Mouse (Mus musculus) limb, embryonic 10.5 days (tissue): ENCODE results near the gene Mycn. TPM values are rescaled to one million over a fixed set of nuclear protein-coding genes. Genes with fewer than 3 reads are reported as not detected.

ENCODE experiments used
- DNase-seq: peaks from one replicate; pipeline ENCODE4 v3.0.0-alpha.2; 2017; ENCODE audit warnings: low spot score
- H3K27ac ChIP-seq: fragments of 300-500 bp; sonication (generic); 2 replicates; pipeline ENCODE4 v1.5.1; 2016; ENCODE audit warnings: mild to moderate bottlenecking
- H3K27me3 ChIP-seq: fragments of 300-500 bp; sonication (generic); 2 replicates; pipeline ENCODE4 v1.6.1; 2016; ENCODE audit warnings: low read depth, mild to moderate bottlenecking; ENCODE audit not compliant: poor library complexity, severe bottlenecking
- H3K36me3 ChIP-seq: fragments of 300-500 bp; sonication (generic); 2 replicates; pipeline ENCODE4 v1.6.1; 2016; ENCODE audit warnings: mild to moderate bottlenecking, moderate library complexity
- H3K4me1 ChIP-seq: fragments of 300-500 bp; sonication (generic); 2 replicates; pipeline ENCODE4 v1.6.1; 2016
- H3K4me3 ChIP-seq: fragments of 300-500 bp; sonication (generic); 2 replicates; pipeline ENCODE4 v1.5.1; 2016; ENCODE audit warnings: mild to moderate bottlenecking, moderate library complexity
- H3K9me3 ChIP-seq: fragments of 300-500 bp; sonication (generic); replicated peaks from 2 replicates; pipeline ENCODE4 v1.6.1; 2016; ENCODE audit warnings: mild to moderate bottlenecking
- WGBS: fragments of 180-500 bp; shearing (Covaris S2); methylation state at CpG from one replicate; pipeline ENCODE4 v1.1.7; 2016; 5-methylcytosine and 5-hydroxymethylcytosine counted together
- polyA plus RNA-seq: library from polyadenylated mRNA; unstranded; fragments of >200 nt; fragmentation: Nextera tagmentation; extraction: Ambion mirVana; gene quantifications from 2 replicates; pipeline ENCODE4 v1.2.1, GENCODE M21; 2016

Gene Mycn
- polyA plus RNA-seq, 1 experiment from 2014 or later, result 153 TPM

- peaks cover 35% of the 10 kb centered on the region for H3K4me1 ChIP-seq
- WGBS, result 0% methylated on average over 13 of the region's 13 CpGs
- H3K27me3 ChIP-seq, result no peaks in the 10 kb centered on the region
- H3K9me3 ChIP-seq, result no peaks in the 10 kb centered on the region
- peaks cover 47% of the 10 kb centered on the region for H3K36me3 ChIP-seq
- peak overlapping the region; percentile 96 for H3K27ac ChIP-seq
- H3K4me3 ChIP-seq, result peak overlapping the region; percentile 82
- peak; percentile 70 for DNase-seq
These were observed 1.1 kb downstream of the Mycn start for GRCm38 (mm10) chr12:12940466-12941128.

DNA sequence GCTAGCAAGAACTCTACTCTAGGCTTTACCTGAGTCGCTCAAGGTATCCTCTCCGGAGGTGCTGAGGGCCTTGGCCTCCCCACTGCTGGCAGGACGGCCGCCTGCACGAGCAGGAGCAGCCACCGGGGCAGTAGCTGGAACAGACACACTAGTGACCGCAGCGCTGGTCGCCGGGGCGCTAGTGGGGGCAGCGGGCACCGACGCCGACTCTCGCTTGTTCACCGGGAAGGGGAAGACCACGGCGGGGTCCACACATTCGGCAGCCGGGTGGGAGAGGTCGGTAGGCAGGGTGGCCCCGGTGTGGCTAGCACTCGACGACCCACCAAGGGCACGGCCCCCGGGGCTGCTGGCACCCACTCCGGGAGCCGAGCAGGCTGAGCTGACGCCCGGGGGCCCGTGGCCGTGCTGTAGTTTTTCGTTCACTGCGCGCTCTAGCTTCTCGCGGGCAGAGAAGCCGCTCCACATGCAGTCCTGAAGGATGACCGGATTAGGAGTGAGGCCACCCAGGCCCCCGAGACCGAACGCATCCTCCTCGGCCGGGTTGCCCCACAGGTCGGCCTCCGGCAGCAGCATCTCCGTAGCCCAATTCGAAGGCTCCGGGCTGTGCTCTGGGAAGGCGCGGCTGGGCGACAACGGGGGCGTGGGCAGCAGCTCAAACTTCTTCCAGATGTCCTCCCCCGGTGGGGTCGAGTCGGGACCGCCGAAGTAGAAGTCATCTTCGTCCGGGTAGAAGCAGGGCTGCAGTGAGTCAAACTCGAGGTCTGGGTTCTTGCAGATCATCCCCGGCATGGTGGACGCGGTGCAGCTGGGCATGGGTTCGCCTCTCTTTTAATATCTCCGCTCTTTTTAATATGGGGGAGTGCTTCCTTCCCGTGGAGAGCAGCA lies 1.9 kb downstream of the Mycn start:
- WGBS, result under 1% methylated on average over 69 of the region's 69 CpGs
- H3K27me3 ChIP-seq, result no peaks in the 10 kb centered on the region
- H3K4me1 ChIP-seq, result peaks cover 35% of the 10 kb centered on the region
- DNase-seq, result peak; percentile 75
- no peaks in the 10 kb centered on the region for H3K9me3 ChIP-seq
- H3K27ac ChIP-seq, result peak overlapping the region; percentile 96
- H3K4me3 ChIP-seq, result peak overlapping the region; percentile 82
- H3K36me3 ChIP-seq, result peaks cover 55% of the 10 kb centered on the region

- peak overlapping the region; percentile 82 for H3K4me3 ChIP-seq
- peaks cover 31% of the 10 kb centered on the region for H3K4me1 ChIP-seq
- peak overlapping the region; percentile 96 for H3K27ac ChIP-seq
- DNase-seq, result peak; percentile 91
- no peaks in the 10 kb centered on the region for H3K27me3 ChIP-seq
- H3K36me3 ChIP-seq, result peaks cover 60% of the 10 kb centered on the region
- H3K9me3 ChIP-seq, result no peaks in the 10 kb centered on the region
- WGBS, result 1% methylated on average over 12 of the region's 12 CpGs
These were observed 2.9 kb downstream of the Mycn start for GRCm38 (mm10) chr12:12938850-12939249.

GRCm38 (mm10) chr12:12938361-12938760 lies 3.4 kb downstream of the Mycn start:
- Histone ChIP-seq H3K36me3 (peaks cover 60% of the 10 kb centered on the region), H3K27me3 (no peaks in the 10 kb centered on the region), H3K9me3 (no peaks in the 10 kb centered on the region), H3K4me1 (peaks cover 26% of the 10 kb centered on the region), H3K4me3 (peak overlapping the region; percentile 82), H3K27ac (peak overlapping the region; percentile 96)
- WGBS, result 9% methylated on average over 7 of the region's 7 CpGs
- no peak for DNase-seq

GRCm38 (mm10) chr12:12937746-12938145 lies 4.0 kb downstream of the Mycn start:
- Histone ChIP-seq H3K4me1 (peaks cover 20% of the 10 kb centered on the region), H3K36me3 (peaks cover 60% of the 10 kb centered on the region), H3K9me3 (no peaks in the 10 kb centered on the region), H3K4me3 (peak overlapping the region; percentile 82), H3K27ac (peak overlapping the region; percentile 96), H3K27me3 (no peaks in the 10 kb centered on the region)
- 30% methylated on average over 9 of the region's 9 CpGs for WGBS
- DNase-seq, result no peak

DNA sequence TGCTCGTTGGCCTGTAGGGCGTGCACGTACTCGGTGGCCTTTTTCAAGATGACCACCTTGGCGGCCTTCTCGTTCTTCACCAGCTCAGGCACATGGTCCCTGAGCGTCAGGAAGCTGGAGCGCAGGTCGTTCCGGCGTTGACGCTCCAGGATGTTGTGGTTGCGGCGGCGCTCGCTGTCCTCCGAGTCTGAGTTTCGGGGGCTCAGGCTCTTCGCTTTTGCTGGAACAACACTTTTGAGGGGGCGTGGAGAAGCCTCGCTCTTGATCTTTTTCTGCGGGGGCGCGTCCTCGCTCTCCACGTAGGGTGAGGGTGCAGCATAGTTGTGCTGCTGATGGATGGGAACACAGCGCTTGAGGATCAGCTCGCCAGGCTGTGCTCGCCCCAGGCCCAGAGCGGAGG lies 4.6 kb downstream of the Mycn start:
- H3K36me3 ChIP-seq, result peaks cover 60% of the 10 kb centered on the region
- H3K4me1 ChIP-seq, result peaks cover 17% of the 10 kb centered on the region
- no peaks in the 10 kb centered on the region for H3K27me3 ChIP-seq
- 70% methylated on average over 30 of the region's 30 CpGs for WGBS
- DNase-seq, result no peak
- H3K27ac ChIP-seq, result peak overlapping the region; percentile 96
- H3K9me3 ChIP-seq, result no peaks in the 10 kb centered on the region
- H3K4me3 ChIP-seq, result peak overlapping the region; percentile 82

DNA sequence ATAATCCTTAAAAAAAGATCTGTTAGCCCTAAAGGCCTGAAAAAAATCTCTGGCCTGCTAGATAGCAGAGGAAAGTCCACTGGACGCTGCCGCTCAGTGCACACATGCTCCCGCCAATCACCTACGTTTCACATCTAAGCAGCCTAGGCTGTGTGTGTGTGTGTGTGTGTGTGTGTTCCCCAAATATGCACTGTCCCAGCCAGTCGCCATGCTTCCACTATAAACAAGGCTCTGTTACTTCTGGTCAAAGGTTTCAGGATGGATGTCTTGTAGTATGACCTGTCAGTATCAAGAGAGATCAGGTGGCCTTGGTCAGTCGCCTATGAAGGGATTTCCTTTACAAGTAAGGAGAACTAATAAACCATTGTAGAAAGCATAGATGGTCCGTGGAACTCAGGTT lies 9.5 kb downstream of the Mycn start:
- WGBS, result 72% methylated on average over 7 of the region's 7 CpGs
- no peak overlapping the region for H3K4me3 ChIP-seq
- H3K9me3 ChIP-seq, result no peaks in the 10 kb centered on the region
- no peak overlapping the region for H3K27ac ChIP-seq
- H3K4me1 ChIP-seq, result peaks cover 14% of the 10 kb centered on the region
- no peak for DNase-seq
- no peaks in the 10 kb centered on the region for H3K27me3 ChIP-seq
- H3K36me3 ChIP-seq, result peaks cover 29% of the 10 kb centered on the region

DNA sequence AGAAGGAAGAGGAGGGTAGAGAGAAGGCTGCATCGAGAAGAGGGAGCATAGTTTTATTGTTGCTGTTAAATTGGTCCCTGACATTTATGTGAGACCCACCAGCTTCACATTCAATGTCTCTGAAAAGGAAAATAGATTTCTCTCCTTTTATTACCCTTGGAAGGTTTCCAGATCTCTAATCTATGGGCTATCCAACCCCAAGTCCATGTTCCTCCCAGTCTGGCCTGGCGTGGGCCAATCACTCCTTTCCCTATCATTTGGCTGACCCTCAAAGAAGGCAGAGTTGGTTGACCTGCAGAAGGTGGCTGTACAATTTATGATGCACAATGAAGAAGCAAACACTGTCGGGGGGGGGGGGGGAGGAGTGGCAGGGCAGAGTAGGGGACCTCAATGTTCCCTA lies 13.5 kb downstream of the Mycn start:
- Histone ChIP-seq H3K36me3 (no peaks in the 10 kb centered on the region), H3K4me3 (no peak overlapping the region), H3K27me3 (no peaks in the 10 kb centered on the region), H3K9me3 (no peaks in the 10 kb centered on the region), H3K4me1 (peaks cover 5% of the 10 kb centered on the region; the same call in 1 of the 2 replicates), H3K27ac (no peak overlapping the region)
- 69% methylated on average over 3 of the region's 3 CpGs for WGBS
- DNase-seq, result no peak

DNA sequence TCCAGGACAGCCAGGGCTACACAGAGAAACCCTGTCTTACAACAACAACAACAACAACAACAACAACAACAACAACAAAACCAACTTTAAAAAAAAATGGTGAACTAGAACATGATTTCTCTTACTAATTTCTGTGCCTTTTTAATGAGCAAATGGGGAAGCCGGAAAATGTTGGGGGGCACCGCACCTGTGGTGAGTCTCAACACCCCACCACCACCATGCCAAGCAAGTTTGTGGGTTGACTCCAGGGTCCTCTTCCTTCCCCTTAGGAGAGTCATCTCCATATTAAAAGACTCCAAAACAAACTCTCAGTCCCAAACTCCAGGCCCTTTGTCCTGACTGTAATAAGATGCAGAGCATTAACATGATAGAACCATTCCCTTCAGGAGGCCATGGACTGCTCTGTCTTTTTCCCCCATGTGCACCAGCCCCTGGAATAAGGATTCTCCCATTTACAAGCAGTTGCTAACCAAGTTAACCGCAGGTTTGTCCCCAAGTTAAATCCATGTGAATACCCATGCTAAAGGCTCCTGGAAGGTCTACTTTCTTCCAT lies 14.7 kb downstream of the Mycn start:
- no peak for DNase-seq
- Histone ChIP-seq H3K9me3 (no peaks in the 10 kb centered on the region), H3K36me3 (no peaks in the 10 kb centered on the region), H3K27ac (no peak overlapping the region), H3K27me3 (no peaks in the 10 kb centered on the region), H3K4me1 (peaks cover 5% of the 10 kb centered on the region; the same call in 1 of the 2 replicates), H3K4me3 (no peak overlapping the region)
- WGBS, result 85% methylated on average over 3 of the region's 3 CpGs

- no peak overlapping the region for H3K4me3 ChIP-seq
- H3K36me3 ChIP-seq, result no peaks in the 10 kb centered on the region
- H3K27me3 ChIP-seq, result no peaks in the 10 kb centered on the region
- H3K4me1 ChIP-seq, result peaks cover 29% of the 10 kb centered on the region
- no peak overlapping the region for H3K27ac ChIP-seq
- WGBS, result 84% methylated on average over 3 of the region's 3 CpGs
- H3K9me3 ChIP-seq, result no peaks in the 10 kb centered on the region
- no peak for DNase-seq
These were observed 17.3 kb downstream of the Mycn start for GRCm38 (mm10) chr12:12924446-12924845.

DNA sequence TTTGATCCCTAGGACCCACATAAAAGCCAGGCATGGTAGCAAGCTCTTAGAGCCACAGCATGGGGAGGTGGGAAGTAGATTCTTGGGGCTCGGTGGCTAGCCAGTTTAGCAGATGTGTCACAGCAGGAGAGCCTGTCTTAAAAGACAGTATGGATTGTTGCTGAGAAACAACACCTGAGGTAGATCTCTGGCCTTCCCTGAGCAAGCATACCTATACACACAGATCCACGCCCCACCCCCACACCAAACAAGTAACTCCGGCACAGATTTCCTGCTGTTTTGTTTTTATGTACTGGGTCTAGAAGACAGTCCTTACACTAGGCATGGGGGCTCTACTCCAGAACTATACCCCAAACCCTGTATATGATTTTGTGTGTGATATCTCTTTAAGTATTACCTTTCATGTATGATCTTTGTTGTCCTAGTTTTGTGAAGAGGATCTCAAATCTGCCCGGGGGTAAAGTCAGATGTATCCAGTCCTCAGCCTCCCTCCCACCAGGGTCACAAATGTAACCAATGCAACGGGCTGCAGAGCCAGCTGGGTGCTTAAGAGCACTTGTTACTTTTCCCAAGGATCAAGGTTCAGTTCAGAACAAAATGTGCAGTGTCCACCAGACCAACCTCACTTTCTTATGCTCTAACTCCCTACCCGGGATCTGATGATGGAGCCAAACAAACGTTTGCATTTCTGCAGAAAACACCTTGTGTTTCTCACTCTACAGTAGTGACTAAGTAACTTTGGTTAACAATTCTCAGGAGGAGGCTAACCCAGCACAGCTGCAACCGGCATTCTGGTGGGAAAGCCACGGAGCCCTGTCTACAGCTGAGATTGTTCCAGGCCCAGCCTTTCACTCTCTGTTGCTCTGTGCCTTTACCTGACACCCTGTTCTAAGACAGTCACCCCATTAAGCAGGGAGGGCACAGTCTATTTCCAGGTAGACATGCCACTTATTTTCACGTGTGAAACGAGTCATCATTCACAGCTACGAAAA lies 21.3 kb downstream of the Mycn start:
- peak overlapping the region; percentile 15; the same call in 1 of the 2 replicates for H3K27ac ChIP-seq
- no peaks in the 10 kb centered on the region for H3K36me3 ChIP-seq
- WGBS, result 36% methylated on average over 12 of the region's 12 CpGs
- H3K4me1 ChIP-seq, result peaks cover 41% of the 10 kb centered on the region
- DNase-seq, result no peak
- H3K27me3 ChIP-seq, result no peaks in the 10 kb centered on the region
- H3K9me3 ChIP-seq, result no peaks in the 10 kb centered on the region
- H3K4me3 ChIP-seq, result no peak overlapping the region

GRCm38 (mm10) chr12:12916298-12916697 lies 25.4 kb downstream of the Mycn start:
- H3K36me3 ChIP-seq, result no peaks in the 10 kb centered on the region
- 26% methylated on average over 9 of the region's 9 CpGs for WGBS
- H3K4me1 ChIP-seq, result peaks cover 49% of the 10 kb centered on the region
- no peaks in the 10 kb centered on the region for H3K27me3 ChIP-seq
- no peaks in the 10 kb centered on the region for H3K9me3 ChIP-seq
- DNase-seq, result peak; percentile 51
- H3K27ac ChIP-seq, result peak overlapping the region; percentile 42
- no peak overlapping the region for H3K4me3 ChIP-seq
